Mouse (Mus musculus) stomach, postnatal 0 days (tissue): ENCODE results near the gene Tril. TPM values are rescaled to one million over a fixed set of nuclear protein-coding genes. Genes with fewer than 3 reads are reported as not detected.

ENCODE experiments used
- ATAC-seq: fragments of 200-750 bp; cut with Nextera tagmentation; 2 replicates; pipeline ENCODE4 v1.8.0; 2017; ENCODE audit not compliant: low FRiP score, low TSS enrichment
- DNase-seq: peaks from one replicate; pipeline ENCODE4 v3.0.0-alpha.2; 2016; ENCODE audit warnings: low spot score
- H3K27ac ChIP-seq: fragments of 300-500 bp; sonication (generic); replicated peaks from 2 replicates; pipeline ENCODE4 v1.5.1; 2014; ENCODE audit warnings: mild to moderate bottlenecking, control low read depth
- H3K27me3 ChIP-seq: fragments of 300-500 bp; sonication (generic); 2 replicates; pipeline ENCODE4 v1.6.1; 2014; ENCODE audit warnings: low read length; ENCODE audit not compliant: control insufficient read depth, insufficient read depth
- H3K36me3 ChIP-seq: fragments of 300-500 bp; sonication (generic); 2 replicates; pipeline ENCODE4 v1.6.1; 2014; ENCODE audit warnings: low read length, mixed read lengths; ENCODE audit not compliant: control insufficient read depth, insufficient read depth
- H3K4me1 ChIP-seq: fragments of 300-500 bp; sonication (generic); replicated peaks from 2 replicates; pipeline ENCODE4 v1.6.1; 2014; ENCODE audit warnings: antibody characterized with exemption; ENCODE audit not compliant: control insufficient read depth, insufficient read depth
- H3K4me2 ChIP-seq: fragments of 300-500 bp; sonication (generic); replicated peaks from 2 replicates; pipeline ENCODE4 v1.6.1; 2014; ENCODE audit warnings: low read depth, mild to moderate bottlenecking, control low read depth, moderate library complexity
- H3K4me3 ChIP-seq: fragments of 300-500 bp; sonication (generic); 2 replicates; pipeline ENCODE4 v1.5.1; 2014; ENCODE audit warnings: low read depth, low read length, control low read depth
- H3K9ac ChIP-seq: fragments of 300-500 bp; sonication (generic); 2 replicates; pipeline ENCODE4 v1.6.1; 2014; ENCODE audit warnings: mild to moderate bottlenecking, low read length, control low read depth, mixed read lengths
- H3K9me3 ChIP-seq: fragments of 300-500 bp; sonication (generic); 2 replicates; pipeline ENCODE4 v1.6.1; 2016; ENCODE audit warnings: low read length; ENCODE audit not compliant: control insufficient read depth
- CTCF ChIP-seq: IDR thresholded peaks from 2 replicates; pipeline ENCODE4 v1.5.1; 2016; ENCODE audit warnings: antibody characterized with exemption, low read depth, mild to moderate bottlenecking, moderate library complexity
- EP300 ChIP-seq: optimal IDR thresholded peaks from 2 replicates; pipeline ENCODE3; 2016; ENCODE audit warnings: antibody characterized with exemption
- WGBS: fragments of 180-500 bp; shearing (Covaris S2); extraction: QIAGEN DNeasy Blood & Tissue Kit; methylation state at CpG from one replicate; pipeline ENCODE4 v1.1.7; 2014; 5-methylcytosine and 5-hydroxymethylcytosine counted together
- polyA plus RNA-seq: library from polyadenylated mRNA; unstranded; fragments of >200 nt; fragmentation: Nextera tagmentation; extraction: Ambion mirVana; gene quantifications from 2 replicates; pipeline ENCODE4 v1.2.1, GENCODE M21; 2015

Gene Tril
- 6.8 and 7.4 TPM in 2 replicates for polyA plus RNA-seq

DNA sequence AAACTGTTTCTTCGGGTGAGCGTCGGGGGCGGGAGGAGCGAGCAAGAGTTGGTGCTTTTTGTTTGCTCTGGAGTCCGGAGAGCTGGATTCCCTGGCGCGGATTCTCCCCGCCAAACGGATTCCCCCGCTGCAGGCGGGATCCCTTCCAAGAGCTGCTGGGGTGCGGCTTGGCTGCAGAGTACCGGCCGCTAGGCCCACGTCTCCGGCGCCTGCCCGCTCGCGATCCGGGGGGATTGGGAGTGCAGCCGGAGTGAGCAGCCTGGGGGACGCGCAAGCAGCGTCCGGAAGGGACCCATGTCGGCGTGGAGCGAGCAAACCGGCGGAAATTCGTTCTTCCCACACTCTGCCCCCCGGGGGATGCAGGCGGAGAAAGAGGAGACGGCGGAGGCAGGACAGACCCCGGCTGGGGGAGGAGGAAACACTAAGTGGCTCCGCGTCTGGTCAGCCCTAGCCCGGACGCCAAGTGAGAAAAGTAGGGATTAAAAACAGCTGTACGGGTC lies at the start of gene Tril:
Tril (minus strand) TSS at position 345 of the 500 bp plus-strand sequence.
- DNase-seq (peak; percentile 61), ATAC-seq (peak; percentile 72; the same call in 1 of the 2 replicates)
- H3K4me2 ChIP-seq = peak within 1 kb of the TSS; percentile 77
- peaks cover 19% of the 10 kb centered on the region for H3K4me1 ChIP-seq
- H3K9ac ChIP-seq = peak within 1 kb of the TSS; percentile 68
- WGBS = under 1% methylated on average over 43 of the region's 43 CpGs
- peak within 1 kb of the TSS; percentile 93 for H3K27ac ChIP-seq
- no peaks in the 10 kb centered on the region for H3K9me3 ChIP-seq
- no peaks in the 10 kb centered on the region; the same call in 1 of the 2 replicates for H3K27me3 ChIP-seq
- TF ChIP-seq EP300 = peak; percentile 75
- peak; percentile 23; the same call in 1 of the 2 replicates for TF ChIP-seq CTCF
- no peaks in the 10 kb centered on the region for H3K36me3 ChIP-seq
- peak within 1 kb of the TSS; percentile 57 for H3K4me3 ChIP-seq

DNA sequence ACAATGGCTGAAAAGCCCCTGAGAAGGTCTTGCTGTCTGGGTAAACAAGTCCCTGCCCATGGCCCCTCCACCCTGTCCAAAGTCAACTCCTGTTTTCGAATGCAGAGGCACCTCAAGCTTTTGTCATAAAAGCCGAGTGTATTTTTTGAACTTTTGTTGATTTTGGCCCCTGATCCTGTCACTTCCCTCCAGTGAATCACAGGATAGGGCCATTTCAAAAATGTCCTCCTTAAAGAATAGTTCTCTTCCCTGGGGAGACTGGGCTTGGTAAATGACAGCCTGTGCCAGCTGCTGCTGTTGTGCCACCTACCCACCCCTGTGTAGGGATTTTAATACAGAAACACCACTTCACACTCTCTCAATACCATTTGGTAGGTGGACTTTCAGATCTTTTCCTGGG lies 42.4 kb upstream of the Tril start:
- H3K27ac ChIP-seq = no peak overlapping the region
- H3K27me3 ChIP-seq = no peaks in the 10 kb centered on the region
- ATAC-seq (no peak), DNase-seq (no peak)
- no peaks in the 10 kb centered on the region for H3K4me1 ChIP-seq
- H3K36me3 ChIP-seq = no peaks in the 10 kb centered on the region
- WGBS = 49% methylated on average over 2 of the region's 2 CpGs
- H3K9me3 ChIP-seq = no peaks in the 10 kb centered on the region
- TF ChIP-seq CTCF (no peak), EP300 (no peak)
- H3K9ac ChIP-seq = no peak overlapping the region
- no peak overlapping the region for H3K4me2 ChIP-seq
- H3K4me3 ChIP-seq = no peak overlapping the region

DNA sequence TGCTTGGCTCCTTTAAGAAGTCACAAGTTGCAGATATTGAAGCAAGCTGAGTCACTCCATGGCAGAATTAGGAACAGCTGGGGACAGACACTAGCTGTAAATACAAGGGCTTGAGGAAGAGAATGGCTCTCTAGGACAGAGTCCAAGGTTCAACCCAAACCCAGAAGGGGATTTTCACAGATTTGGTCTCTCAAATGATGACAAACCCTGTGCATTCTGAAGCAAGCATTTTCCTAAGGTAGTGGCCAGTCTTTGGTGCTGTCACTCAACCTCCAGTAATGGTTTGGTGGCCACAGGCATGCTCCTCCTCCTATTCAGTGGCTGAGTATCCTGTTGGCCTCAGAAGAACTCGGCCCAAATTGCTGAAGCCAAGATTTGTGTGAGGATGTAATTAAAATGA lies 38.5 kb upstream of the Tril start:
- H3K9me3 ChIP-seq = no peaks in the 10 kb centered on the region
- H3K27me3 ChIP-seq = no peaks in the 10 kb centered on the region
- H3K36me3 ChIP-seq = no peaks in the 10 kb centered on the region
- H3K4me1 ChIP-seq = no peaks in the 10 kb centered on the region
- H3K4me3 ChIP-seq = no peak overlapping the region
- TF ChIP-seq CTCF = no peak
- TF ChIP-seq EP300 = no peak
- H3K9ac ChIP-seq = no peak overlapping the region
- DNase-seq = no peak
- 36% methylated on average over 1 of the region's 1 CpGs for WGBS
- no peak overlapping the region for H3K4me2 ChIP-seq
- ATAC-seq = no peak
- H3K27ac ChIP-seq = no peak overlapping the region

DNA sequence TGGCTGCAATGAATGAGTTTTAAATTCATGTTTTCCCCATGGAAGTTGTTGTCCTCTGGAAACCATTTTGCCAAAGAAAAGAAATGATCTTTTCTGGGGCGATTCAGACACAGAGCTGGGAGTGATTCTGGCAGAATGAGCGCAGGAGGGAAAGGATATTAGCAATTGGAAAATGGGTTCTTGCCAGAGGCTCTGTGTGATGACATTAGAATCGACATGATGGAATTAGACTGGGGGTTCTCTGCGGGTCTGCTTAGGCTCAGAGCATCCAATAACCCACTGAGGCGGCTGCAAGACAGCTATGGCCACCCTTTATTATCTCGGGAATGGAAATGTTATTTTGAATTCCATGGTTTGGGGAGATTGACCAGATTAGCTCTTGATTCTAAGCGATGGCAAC lies 37.2 kb upstream of the Tril start:
- Histone ChIP-seq H3K4me2 (no peak overlapping the region), H3K9ac (no peak overlapping the region), H3K9me3 (no peaks in the 10 kb centered on the region), H3K36me3 (no peaks in the 10 kb centered on the region), H3K4me1 (no peaks in the 10 kb centered on the region), H3K27me3 (no peaks in the 10 kb centered on the region), H3K27ac (no peak overlapping the region), H3K4me3 (no peak overlapping the region)
- ATAC-seq = no peak
- DNase-seq = no peak
- WGBS = 52% methylated on average over 7 of the region's 7 CpGs
- TF ChIP-seq EP300 (no peak), CTCF (no peak)

DNA sequence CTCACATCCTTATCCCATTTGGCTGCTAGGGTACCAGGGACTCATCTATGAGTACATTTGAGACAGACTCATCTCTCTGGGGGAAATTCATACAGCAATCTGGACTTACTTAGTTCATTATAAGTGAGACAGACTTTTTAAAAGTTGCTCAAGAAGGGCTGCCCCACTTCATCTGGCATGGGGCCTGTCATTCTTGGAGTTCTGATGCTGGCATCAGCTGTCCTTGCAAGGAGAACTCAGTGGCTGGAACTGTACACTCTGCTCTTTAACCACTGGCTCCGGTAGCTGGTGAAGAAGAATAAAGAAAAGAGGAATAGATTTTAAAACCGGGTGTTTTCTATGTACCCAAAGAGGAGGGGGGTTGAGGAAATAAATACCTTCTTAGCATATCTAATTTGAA lies 36.1 kb upstream of the Tril start:
- no peak for DNase-seq
- no peaks in the 10 kb centered on the region for H3K27me3 ChIP-seq
- H3K9me3 ChIP-seq = no peaks in the 10 kb centered on the region
- no peak overlapping the region for H3K9ac ChIP-seq
- 63% methylated on average over 2 of the region's 2 CpGs for WGBS
- no peaks in the 10 kb centered on the region for H3K4me1 ChIP-seq
- no peak overlapping the region for H3K4me2 ChIP-seq
- no peak overlapping the region for H3K27ac ChIP-seq
- ATAC-seq = no peak
- TF ChIP-seq EP300 = no peak
- TF ChIP-seq CTCF = no peak
- no peaks in the 10 kb centered on the region for H3K36me3 ChIP-seq
- no peak overlapping the region for H3K4me3 ChIP-seq

DNA sequence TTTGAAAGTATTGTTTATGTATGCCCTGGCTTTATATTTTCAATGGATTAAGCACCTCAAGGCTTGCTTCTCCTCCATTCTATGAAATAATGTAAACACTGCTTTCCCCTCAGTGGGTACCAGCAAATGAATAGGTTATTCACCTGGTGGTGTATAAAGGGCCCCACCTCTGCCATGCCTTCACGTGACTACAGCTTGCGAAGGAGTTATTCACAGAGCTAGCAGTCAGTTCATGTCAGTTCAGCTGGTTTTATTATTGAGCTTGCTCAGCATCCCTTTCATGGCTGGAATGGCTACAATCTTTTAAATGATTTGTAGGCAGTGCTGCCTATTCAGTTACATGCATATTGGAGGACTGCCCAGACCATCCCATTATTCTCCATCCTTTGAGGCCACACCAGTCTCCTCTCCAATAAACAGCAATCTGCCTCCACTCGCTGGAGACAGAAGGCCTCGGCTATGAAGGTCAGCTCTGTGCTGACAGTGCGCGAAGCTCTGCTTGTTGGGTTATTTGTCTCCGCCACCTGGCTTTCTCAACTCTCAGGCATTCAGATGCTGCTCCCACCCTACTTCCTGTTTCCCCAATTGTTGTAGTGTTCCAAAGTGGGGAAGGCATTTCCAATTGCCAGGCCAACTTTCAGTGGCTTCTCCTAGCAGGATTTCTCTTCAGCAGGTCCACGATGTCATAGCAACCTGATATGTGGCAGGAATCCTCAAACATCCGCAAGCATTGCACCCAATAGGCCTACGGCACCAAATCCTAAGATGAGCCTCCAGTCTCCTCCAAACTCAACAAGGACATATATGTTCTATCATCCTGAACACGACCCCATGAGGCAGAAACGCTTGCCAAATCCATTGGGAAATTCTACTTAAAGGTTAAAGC lies 34.6 kb upstream of the Tril start:
- H3K27ac ChIP-seq = peak overlapping the region; percentile 19; the same call in 1 of the 2 replicates
- ATAC-seq (no peak; the same call in 1 of the 2 replicates), DNase-seq (peak; percentile 17)
- H3K27me3 ChIP-seq = no peaks in the 10 kb centered on the region
- TF ChIP-seq CTCF (no peak), EP300 (no peak)
- no peak overlapping the region for H3K4me2 ChIP-seq
- no peak overlapping the region for H3K4me3 ChIP-seq
- WGBS = 53% methylated on average over 12 of the region's 12 CpGs
- no peaks in the 10 kb centered on the region for H3K4me1 ChIP-seq
- no peaks in the 10 kb centered on the region for H3K9me3 ChIP-seq
- no peak overlapping the region for H3K9ac ChIP-seq
- no peaks in the 10 kb centered on the region for H3K36me3 ChIP-seq
